Mouse (Mus musculus) retina, adult 2 months (tissue): ENCODE measurements around the gene 1110008L16Rik.
"Not testable (repeated sequence)": the region's sequence is repeated elsewhere in the genome, so short reads cannot be mapped to it uniquely, and the experiment has no call there.

Source experiments
- DNase-seq: peaks from one replicate; pipeline ENCODE4 v3.0.0-alpha.2; 2012; ENCODE audit warnings: low read depth, low spot score

Gene 1110008L16Rik

DNA sequence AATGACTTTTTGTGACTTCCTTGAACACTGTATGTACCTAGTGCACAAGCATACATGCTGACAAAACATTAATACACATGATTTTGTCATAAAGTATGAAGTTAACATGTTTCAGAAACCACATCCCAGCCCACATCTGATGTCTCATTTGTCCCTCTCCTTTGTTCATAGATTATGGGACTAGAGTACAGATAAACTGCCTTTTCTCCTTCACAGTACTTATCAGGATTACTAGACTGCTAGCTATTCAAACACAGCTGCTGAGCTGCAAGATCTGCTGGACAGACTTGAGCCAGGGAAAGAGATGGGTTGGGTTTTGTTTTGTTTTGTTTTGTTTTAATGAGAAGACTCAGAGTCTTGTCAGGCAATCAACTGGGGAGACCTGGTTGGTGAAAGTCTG, 92.7 kb downstream of the 1110008L16Rik start:
- DNase-seq = no peak

DNA sequence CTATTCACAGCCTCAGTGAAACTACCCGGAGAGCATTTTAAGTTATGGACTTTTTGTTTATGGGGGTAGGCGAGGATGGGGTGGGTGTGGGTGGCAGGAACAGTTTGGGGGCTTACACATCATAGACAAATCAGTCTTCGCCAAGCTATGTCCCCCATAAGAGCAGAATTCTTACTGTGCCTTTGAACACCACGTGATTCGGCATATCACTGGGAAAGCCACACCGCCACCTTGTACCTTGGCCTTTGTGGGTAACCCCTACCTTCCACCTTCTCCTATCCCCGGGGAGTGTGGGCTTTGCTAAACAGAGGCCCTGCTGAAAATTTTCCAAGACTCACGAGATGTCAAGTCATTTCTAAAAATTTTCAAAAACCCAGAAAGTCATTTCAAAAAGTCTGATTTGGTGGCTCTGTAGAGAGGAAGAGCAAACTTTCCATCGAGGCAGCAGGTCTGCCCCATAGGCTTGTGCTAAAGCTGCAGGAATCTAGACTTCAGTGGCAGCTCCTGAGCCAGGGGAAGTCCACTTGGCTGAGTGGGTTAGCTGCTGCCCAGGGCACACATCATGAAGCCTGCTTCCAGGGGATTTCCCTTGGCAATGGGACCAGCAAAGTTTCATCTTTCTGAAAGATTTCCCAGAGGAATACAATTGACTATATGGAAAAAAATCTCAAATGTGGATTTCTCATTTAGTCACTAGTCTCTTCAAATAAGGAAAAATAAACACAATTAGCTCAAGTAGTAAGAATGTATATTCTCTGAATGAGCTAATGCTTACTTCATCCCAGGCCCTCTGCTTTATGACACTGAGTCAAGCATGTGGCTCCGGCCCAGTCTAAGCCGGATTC, 93.6 kb downstream of the 1110008L16Rik start:
- no peak for DNase-seq

DNA sequence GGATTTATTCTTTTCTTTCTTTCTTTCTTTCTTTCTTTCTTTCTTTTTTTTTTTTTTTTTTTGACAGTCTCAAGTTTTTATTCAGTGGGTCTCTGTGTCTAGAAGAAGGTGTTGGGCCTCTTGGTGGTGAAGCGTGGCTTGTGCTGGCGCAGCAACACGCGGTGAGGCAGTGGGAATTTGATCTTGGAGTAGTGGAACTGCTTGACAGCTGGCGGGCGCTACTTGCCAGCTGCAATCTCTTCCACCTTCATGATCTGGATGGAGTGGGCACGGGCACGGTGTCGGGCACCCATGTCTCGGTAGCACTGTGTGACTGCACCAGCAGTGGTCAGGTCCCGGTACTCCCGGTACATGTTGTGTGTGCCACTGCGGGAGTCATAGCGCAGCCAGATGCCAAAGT, 96.2 kb downstream of the 1110008L16Rik start:
- DNase-seq = not testable (repeated sequence)

DNA sequence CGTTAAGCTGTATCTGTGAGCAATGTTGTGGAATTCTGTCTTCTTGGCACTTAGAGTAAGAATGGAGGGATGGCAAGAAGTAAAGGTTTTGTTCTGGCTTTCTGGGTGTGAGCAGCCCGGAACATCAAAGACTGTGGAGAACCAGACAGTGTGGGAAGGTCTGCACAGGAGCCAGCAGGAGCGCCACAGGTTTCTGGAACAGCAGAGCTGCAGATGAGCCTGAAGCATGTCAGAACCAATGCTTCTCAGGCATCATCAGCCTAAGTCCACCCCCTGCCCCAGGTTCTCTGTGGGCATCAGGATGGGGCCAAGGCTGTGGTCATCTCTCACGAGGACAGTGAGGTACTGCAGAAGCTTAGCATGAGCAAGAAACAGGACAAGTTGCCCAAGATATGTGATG, 97.2 kb downstream of the 1110008L16Rik start:
- no peak for DNase-seq

DNA sequence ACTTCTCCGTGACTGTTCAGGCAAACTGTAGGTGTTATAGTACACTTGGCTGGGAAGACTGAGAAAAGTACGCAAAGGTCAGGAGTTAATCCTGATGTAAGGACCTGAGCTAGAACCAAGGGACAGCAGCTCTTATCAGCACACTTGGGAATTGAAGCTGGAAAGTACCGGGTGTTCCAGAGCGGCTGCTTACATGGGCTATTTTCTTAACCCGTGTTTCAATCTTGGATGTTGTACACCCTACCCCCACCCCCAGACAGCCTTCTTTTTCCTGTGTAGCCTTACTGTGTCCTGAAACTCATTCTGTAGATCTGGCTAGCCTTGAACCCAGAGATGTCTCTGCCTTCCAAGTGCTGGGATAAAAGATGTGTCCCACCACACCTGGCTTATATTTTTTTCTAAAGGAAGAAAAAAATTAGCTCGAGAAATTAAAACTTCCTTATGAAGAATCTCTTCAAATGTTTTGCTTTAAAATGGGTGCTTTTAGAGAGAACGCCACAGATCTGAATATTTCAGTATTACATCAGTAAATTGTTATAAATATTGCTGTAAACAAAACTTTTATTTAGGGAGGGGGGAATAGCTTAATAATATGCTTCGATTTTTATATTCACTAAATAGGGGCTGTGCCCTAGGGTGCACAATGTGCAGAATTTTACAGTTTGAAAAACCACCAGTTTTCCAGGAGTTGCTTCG, 98.3 kb downstream of the 1110008L16Rik start:
- DNase-seq = no peak

DNA sequence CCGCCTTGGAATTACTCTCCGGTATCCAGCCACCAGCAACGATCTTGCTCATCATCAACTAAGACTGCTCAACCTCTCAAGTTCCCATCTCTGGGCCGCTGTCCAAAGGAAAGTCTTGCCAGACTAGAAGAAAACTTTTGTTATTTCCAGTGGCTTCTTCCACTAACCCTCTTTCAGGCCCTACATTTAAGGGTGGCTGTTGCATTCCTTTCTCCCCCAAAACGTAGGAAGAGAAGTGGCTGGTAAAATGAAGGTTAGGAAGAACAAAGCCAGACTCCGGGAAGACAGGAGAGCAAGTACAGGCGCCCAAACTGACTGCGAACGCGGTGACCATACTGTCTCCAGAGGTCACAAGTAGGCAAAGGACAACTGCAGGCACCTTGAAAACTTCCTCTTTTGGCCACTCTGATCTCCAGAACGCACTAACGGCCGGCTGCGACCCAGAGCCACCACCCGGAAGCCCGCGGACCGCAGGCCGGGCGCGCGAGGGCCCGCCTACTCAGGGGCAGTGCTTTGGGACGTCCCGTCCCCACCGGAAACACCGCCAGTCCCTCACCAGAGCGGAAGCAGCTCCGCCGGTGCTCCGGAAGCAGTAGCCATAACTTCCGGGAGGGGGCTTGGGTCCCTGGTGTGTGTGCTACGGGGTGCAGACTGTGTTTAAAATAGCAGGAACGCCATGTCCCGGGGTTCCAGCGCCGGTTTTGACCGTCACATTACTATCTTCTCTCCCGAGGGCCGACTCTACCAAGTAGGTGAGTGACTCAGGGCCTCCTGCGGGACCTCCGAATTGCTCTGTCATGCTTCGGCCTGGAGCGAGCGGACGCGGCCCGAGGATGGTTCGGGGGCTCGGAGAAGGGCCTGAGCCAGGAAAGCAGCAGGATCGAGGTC, 99.1 kb downstream of the 1110008L16Rik start:
- DNase-seq = peak; percentile 83

DNA sequence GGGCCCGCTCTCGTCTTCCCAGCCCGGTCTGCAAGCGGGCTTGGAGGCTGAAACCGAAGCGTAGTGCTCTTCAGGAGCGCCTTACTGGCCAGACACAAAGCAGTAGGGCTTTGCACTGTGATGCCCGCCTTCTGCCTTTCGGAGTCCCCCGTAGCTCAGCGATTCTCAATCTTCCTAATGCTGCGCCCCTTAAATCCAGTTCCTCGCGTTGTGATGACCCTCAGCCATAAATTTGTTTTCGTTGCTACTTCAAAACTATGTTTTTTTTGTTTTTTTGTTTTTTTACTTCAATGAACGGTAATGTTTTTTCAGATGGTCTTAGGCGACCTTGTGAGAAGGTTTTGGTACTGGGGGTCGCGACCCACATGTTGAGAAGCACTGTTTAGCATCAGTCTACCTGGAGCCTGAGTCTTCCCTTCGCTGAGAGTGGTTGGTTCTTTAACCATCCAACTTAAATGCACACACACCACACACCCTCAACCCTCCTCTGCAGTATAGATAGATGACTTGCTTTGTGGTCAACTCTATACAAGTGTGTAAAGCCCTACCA, 99.8 kb downstream of the 1110008L16Rik start:
- no peak for DNase-seq

DNA sequence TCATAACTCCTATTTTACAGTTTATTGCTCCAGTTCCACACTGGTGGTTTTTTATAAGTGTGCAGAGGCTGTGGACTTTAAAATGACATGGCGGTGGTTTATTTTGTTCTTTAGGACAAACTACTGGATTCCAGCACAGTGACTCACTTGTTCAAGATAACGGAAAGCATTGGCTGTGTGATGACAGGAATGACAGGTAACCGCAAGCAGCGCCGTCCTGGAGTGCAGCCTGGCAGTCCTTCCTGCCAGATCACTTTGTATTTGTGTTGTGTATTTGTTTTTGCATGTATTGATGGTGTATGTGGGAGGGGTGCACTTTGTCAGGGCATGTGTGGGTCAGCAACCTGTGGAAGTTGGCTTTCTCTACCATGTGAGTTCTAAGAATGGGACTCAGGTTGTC, 108.5 kb downstream of the 1110008L16Rik start:
- DNase-seq = no peak

DNA sequence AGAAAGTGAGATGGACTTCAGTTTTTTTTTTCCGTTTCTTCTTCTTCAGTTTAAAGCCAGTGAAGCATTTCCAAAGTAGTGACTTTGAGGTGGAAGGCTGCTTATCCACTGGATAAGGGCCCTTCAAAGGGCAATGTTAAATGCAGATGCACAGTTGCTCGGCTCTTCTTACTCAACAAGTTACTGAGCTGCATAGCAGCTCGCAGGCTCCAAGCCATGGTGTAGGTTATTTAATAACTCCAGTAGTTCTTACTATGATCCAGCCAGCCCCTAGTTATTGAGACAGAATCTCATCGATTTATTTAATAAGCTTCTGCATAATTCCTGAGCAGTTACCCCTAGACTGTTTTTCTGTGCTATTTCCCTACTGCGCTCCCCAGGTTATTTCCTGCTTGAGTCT, 115.9 kb downstream of the 1110008L16Rik start:
- no peak for DNase-seq

DNA sequence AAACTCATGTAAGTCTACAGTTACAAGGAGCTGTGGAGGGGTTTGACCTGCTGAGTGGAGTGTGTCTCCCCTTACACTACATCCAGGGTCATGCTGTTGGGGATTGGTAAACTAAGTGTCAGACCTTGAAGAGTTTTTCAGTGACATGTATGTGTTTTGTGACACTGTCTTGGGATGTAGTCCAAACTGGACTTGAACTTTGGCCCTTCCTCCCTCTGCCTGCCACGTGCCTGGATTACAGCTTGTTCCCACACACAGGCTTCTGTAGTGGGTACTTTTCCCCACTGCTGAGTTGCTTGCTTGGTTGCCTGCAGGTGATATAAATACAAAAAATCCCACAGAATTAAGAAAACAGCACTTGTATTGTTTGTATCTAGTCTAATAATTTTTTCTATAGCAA, 116.4 kb downstream of the 1110008L16Rik start:
- no peak for DNase-seq

DNA sequence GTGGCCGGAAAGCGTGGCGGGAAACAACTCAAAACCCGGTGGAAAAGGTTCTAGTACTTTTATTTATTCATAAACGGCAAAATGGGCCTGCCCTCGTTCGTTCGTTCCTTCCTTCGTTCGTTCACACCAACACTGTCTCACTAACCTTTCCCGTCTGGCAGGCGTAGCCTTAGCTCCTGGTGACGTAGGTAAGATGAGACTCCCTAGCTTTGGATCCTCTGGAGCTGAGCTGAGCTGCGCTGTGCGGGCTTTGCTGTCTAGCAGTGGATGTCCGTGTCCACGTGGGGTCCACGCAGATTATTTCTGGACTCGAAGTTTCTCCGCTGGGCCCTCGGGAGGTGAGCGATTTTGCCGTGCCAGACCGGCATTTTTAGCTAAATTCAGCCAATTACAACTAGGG, 120.8 kb downstream of the 1110008L16Rik start:
- no peak for DNase-seq

DNA sequence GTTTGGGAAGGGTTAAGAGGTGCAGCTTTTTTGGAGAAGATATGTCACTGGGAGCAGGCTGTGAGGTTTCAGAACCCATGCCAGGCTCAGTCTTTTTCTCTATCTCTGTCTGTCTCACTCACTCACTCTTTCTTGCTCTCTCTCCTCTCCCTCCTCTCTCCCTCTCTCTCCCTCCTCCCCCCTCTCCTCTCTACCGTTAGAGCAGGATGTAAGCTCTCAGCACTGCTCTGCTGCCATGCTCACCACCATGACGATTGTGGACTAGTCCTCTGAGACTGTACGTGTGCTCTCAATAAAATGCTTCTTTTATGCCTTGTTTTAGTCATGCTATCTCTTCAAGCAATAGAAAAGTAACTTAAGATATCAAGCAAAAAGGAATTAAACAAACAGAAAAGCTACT, 122.7 kb downstream of the 1110008L16Rik start:
- no peak for DNase-seq

DNA sequence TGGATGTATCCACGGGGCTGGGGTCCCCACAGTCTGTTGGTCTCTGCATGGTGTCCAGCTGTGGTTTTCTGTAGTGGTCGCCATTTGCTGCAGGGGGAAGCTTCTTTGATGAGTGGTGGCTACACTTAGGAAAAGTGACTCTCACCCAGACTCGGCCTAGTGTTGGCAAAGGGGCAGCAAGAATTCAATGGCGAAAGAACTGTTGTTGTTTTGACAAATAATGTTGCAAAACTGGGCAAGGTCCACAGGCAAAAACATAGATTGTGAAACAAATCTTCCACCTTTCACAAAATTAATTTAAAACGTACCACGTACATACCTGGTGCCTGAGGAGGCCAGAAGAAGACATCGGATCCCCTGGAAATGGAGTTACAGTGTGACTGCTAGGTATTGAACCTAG, 126.9 kb downstream of the 1110008L16Rik start:
- no peak for DNase-seq

DNA sequence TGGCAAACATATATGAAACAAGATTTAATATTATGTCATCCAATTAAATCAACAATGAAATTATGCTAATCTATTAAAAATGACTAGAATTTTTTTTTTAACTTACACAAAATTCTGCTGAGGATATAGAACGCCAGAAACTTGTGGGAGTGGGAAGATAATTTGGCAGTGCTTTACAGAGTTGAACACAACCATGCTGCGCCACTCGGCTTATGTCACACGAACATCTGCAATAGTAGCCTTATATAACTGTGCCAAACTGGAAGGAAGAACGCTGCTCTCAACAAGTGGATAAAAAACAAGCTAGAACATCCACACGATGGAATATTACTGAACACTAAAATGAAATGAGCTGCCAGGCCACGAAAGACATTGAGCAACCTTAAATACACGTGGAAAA, 129.8 kb downstream of the 1110008L16Rik start:
- DNase-seq = no peak

DNA sequence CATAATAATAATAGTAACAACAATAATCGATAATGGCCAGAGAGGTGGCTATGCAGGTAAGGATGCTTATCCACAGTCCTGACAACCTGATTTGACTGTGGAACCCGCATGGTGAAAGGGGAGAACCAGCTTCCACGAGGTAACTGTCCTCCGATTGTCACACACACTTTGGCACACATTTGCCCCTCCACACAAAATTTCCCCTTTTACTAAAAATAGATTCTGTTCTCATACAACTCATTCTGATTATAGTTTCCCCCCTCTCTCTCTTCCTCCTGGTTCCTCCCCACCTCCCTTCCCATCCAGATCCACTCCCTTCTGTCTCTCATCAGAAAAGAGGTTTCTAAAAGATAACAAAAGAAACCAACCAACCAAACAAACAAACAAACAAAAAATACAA, 130.6 kb downstream of the 1110008L16Rik start:
- no peak for DNase-seq
